Mouse (Mus musculus): Measurements from ENCODE around the gene 4930404H24Rik. TPM values are rescaled to one million over a fixed set of nuclear protein-coding genes. Genes with fewer than 3 reads are reported as not detected.

4930404H24Rik gene
- polyA plus RNA-seq, 1 experiment from 2014 or later = not detected

DNA sequence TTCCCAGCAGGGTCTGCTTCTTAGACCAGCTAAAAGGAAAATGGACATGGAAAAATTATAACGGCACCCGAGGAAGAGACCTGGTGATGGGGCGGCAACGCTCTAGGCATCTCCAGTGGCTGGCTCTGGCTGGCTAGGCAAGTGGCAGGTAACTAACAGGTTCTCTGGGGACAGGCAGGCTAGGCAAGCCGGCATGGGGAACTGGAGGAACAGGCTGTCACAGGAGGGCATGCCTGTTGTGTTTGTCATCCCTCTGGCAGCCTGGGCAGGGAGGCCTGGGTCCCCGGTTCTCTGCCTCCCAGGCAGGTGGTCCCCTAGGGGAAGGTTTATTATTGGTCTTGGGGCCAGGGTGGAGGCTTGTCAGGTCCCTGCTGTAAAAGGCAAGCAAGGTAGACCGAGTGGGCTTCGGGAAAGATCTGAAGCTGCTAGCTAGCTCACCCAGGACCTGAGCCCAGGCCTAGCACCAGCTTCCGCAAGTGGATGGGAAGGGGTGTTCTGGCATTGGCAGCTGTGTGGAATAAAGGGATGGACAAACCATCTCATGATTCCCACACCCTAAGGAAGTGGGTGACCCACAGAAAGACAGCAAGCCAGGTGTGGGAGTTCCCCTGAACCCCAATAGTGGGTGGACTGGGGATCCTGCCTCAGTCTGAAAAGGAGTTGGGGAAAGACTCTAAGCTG is 34.4 kb downstream of the 4930404H24Rik start:
- Histone ChIP-seq H3K27ac (peak overlapping the region; percentile 51; the same call in 1 of the 2 replicates), H3K36me3 (no peaks in the 10 kb centered on the region), H3K9ac (no peak overlapping the region), H3K4me2 (peak overlapping the region; percentile 99; the same call in 1 of the 2 replicates), H3K9me3 (no peaks in the 10 kb centered on the region), H3K4me3 (no peak overlapping the region; the same call in 1 of the 2 replicates), H3K27me3 (peaks cover 57% of the 10 kb centered on the region), H3K4me1 (peaks cover 45% of the 10 kb centered on the region)
- WGBS = 40% methylated on average over 9 of the region's 9 CpGs
- no peak for ATAC-seq (ENCODE audit: insufficient number of reproducible peaks, insufficient read depth, low FRiP score, low TSS enrichment, low read depth)

DNA sequence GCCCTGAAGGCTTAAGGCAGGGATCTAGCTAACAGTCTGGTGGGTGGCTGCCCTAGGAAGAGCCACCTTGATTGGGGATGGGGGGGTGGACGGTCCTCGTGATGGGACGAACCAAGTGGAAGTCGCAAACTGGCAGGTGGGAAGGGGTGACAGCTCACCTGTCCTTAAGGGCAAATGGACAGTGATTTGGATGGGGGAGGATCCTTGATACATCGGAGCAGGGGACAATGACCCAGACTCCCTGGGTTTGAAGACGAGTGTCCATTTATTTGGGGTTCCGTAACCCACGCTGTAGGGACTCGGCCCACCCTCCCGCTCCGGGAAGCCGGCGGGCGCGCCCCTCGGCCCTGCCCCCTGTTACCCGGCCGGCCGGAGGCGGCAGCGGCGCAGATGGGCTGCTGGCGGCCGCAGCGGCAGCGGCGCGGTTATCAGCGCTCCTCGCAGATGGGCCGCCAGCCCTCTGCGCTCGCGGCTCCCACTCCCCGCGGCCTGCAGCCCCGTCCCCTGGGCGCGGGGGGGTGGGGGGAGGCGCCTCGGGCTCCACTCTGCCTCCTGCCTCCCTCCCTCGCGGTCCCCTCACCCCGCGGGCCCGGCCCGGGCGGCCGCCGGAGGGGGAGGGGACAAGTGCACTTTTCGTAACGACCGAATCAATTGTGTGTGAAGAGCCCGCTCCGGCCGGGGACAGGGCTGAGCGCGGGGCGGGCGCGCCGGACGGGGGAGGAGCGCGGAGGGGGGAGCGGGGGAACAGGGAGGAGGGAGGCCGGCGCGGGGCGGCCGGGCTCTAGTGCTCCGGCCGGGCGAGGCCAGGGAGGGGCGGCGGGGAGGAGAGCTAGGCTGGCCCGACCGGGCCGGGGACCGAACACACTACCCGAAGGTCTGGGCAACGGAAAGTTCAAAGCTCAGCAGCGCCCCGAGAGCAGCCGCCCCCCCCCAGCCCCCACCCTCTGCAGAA is 35.3 kb downstream of the 4930404H24Rik start:
- Histone ChIP-seq H3K4me1 (peaks cover 36% of the 10 kb centered on the region), H3K9ac (peak overlapping the region; percentile 72), H3K9me3 (no peaks in the 10 kb centered on the region), H3K27ac (peak overlapping the region; percentile 51; the same call in 1 of the 2 replicates), H3K4me3 (peak overlapping the region; percentile 70), H3K36me3 (no peaks in the 10 kb centered on the region), H3K4me2 (peak overlapping the region; percentile 99), H3K27me3 (peaks cover 60% of the 10 kb centered on the region)
- WGBS = 2% methylated on average over 83 of the region's 85 CpGs
- ATAC-seq (ENCODE audit: insufficient number of reproducible peaks, insufficient read depth, low FRiP score, low TSS enrichment, low read depth) = peak; percentile 48; the same call in 1 of the 2 replicates

DNA sequence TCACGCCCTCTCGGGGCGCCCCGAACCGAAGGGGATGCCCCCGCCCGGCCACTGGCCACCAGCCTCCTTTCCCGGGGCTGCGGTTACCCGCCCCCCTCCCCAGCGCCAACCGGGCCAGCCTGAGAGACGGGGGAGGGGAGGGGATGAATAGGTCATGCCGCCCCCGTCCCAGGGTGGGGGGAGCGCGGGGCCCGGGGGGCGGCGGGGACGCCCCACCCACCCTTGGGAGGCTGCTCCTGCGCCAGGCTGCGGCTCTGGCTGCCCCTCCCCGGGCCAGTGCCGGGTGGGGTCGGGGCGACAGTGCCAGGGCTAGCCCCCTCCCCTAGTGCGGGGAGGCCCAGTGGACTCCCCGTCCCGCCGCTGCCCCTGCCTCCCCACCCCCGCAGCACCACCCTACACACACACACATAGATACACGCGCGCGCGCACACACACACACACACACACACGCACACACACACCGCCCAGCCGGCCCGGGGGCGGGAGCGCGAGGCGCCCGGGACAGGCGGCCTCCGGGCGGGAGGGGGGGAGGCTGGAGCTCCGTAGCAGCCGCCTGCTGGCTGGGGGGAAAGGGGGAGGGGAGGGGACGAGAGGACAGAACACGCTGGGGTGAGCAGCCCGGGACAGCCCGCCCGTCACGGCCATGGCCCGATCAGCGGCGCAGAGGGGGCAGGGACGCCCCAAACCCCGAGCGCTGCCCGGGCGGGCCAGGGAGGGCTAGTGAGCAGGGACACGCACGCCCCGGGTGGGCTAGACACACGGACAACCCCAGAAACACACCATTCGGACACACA is 36.2 kb downstream of the 4930404H24Rik start:
- ATAC-seq (ENCODE audit: insufficient number of reproducible peaks, insufficient read depth, low FRiP score, low TSS enrichment, low read depth) = peak; percentile 21
- Histone ChIP-seq H3K4me3 (peak overlapping the region; percentile 70), H3K9me3 (no peaks in the 10 kb centered on the region), H3K27me3 (peaks cover 60% of the 10 kb centered on the region), H3K27ac (no peak overlapping the region), H3K4me2 (peak overlapping the region; percentile 99), H3K9ac (peak overlapping the region; percentile 72), H3K36me3 (no peaks in the 10 kb centered on the region), H3K4me1 (peaks cover 36% of the 10 kb centered on the region)
- under 1% methylated on average over 21 of the region's 70 CpGs for WGBS

DNA sequence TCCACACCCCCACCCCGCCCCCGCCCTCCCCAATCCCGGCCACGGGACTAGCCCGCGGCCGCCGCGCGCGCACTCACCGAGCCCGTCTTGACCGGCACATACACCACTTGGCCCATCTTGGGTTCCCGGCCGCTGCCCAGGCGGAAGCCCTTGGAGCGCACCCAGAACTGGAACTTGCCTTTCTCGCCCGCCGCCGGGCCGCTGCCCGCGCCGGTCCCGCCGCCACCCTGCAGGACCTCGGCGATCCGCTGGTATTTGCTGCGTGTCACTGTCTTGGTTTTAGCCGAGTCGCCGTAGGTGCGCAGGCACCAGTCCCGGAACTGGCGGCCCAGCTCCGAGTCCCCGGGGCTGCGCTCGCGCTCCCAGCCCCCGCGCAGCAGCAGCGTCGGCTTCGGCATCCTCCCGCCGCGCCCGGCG is 36.8 kb downstream of the 4930404H24Rik start:
- Histone ChIP-seq H3K4me3 (peak overlapping the region; percentile 70), H3K9me3 (no peaks in the 10 kb centered on the region), H3K27ac (peak overlapping the region; percentile 57; the same call in 1 of the 2 replicates), H3K9ac (peak overlapping the region; percentile 72), H3K4me2 (peak overlapping the region; percentile 99), H3K27me3 (peaks cover 60% of the 10 kb centered on the region), H3K36me3 (no peaks in the 10 kb centered on the region), H3K4me1 (peaks cover 36% of the 10 kb centered on the region)
- under 1% methylated on average over 52 of the region's 53 CpGs for WGBS
- no peak for ATAC-seq (ENCODE audit: insufficient number of reproducible peaks, insufficient read depth, low FRiP score, low TSS enrichment, low read depth)

DNA sequence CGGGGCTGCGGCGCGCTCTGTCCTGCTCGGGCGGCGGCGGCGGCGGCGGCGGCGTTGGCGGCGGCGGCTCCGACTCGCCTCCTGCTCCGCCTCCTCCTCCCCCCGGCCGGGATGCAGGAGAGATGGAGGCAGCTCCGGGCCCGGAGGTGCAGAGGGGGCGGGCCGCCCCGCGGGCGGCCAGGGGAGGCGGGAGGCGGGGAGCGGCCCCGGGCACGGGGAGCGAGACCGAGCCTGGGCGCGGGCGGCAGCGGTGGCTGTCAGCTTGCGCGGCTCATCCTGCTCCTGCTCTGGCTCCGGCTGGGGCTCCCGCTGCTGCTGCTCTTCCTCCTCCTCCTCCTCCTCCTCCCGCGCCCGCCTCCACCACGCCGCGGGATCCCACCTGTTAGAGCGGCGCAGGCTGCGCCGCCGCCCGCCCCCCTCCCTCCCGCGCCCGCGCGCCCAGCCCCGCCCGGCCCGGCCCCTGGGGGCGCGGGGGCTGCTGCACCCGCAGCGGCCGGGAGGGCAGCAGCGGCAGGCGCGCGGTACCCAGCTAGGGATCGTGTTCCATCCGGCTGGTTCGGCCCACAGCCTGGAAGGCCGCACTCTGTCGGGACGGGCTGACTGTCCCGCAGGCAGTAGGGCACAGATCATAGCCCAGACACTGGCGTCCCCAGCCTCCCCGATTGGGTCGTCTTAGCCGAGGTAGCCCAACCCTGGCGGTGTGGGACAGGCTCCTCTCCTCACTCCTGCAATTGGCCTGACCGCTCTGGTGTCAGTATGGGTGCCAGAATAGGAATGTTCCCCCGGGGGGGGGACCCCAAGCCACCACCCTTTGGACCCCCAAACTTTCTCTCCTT is 37.6 kb downstream of the 4930404H24Rik start, which contains the start of gene Nol4l:
Gene Nol4l (minus strand): TSS at position 41 of the 836 bp plus-strand sequence.
- 1% methylated on average over 36 of the region's 86 CpGs for WGBS
- Histone ChIP-seq H3K9me3 (no peaks in the 10 kb centered on the region), H3K27ac (peak within 1 kb of the TSS; percentile 57; the same call in 1 of the 2 replicates), H3K9ac (peak within 1 kb of the TSS; percentile 72), H3K27me3 (peaks cover 60% of the 10 kb centered on the region), H3K4me2 (peak within 1 kb of the TSS; percentile 99), H3K36me3 (no peaks in the 10 kb centered on the region), H3K4me3 (peak within 1 kb of the TSS; percentile 70), H3K4me1 (peaks cover 36% of the 10 kb centered on the region)
- ATAC-seq (ENCODE audit: insufficient number of reproducible peaks, insufficient read depth, low FRiP score, low TSS enrichment, low read depth) = no peak

DNA sequence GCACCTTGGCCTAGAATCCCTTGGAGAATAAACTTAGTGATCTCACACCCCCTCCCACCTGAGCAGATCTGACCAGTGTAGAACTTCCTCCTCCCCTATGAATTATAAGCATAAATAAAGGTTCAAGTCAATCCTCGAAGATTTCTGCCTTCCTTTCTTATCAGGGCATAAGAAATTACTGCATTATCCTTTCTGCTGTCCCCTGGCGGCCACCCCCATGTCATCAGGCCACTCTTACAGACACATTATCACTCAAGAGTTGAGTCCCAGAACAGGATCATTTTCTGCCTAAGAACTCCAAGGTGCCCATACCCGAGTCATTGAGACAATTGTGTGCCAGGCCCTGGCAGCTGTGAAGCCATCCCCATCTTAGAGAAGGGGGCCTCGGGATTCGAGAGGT is 38.4 kb downstream of the 4930404H24Rik start:
- H3K9ac ChIP-seq = no peak overlapping the region
- no peak overlapping the region for H3K4me3 ChIP-seq
- H3K27me3 ChIP-seq = peaks cover 55% of the 10 kb centered on the region
- no peak for ATAC-seq (ENCODE audit: insufficient number of reproducible peaks, insufficient read depth, low FRiP score, low TSS enrichment, low read depth)
- H3K4me2 ChIP-seq = 0 out of 2 replicates have a peak overlapping the region, but pooled peaks have one; percentile 99
- no peaks in the 10 kb centered on the region for H3K36me3 ChIP-seq
- no peaks in the 10 kb centered on the region for H3K9me3 ChIP-seq
- 57% methylated on average over 5 of the region's 5 CpGs for WGBS
- no peak overlapping the region for H3K27ac ChIP-seq
- H3K4me1 ChIP-seq = peaks cover 31% of the 10 kb centered on the region

DNA sequence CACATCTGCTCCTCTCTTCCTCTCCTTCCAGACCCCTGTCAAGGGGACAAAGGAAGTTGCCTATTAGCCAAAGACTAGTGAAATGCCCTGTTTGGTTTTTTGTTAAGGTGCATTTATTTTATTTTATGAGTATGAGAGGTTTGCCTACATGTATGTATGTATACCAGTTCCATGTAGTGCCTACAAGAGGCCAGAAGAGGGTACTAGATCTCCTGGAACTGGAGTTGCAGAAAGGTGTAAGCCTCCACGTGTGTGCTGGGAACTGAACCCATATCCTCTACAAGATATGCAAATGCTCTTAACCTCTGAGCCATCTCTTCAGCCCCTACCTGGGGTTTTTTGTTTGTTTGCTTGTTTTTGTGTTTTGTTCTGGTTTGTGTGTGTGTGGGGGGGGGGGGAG is 41.4 kb downstream of the 4930404H24Rik start:
- H3K4me3 ChIP-seq = no peak overlapping the region
- ATAC-seq (ENCODE audit: insufficient number of reproducible peaks, insufficient read depth, low FRiP score, low TSS enrichment, low read depth) = no peak
- no peak overlapping the region for H3K4me2 ChIP-seq
- H3K27ac ChIP-seq = no peak overlapping the region
- WGBS = 60% methylated on average over 1 of the region's 1 CpGs
- H3K9ac ChIP-seq = no peak overlapping the region
- no peaks in the 10 kb centered on the region for H3K36me3 ChIP-seq
- H3K9me3 ChIP-seq = no peaks in the 10 kb centered on the region
- H3K4me1 ChIP-seq = 0 out of 2 replicates have a peak, but pooled peaks cover under 1% of the 10 kb centered on the region
- H3K27me3 ChIP-seq = peaks cover 26% of the 10 kb centered on the region

DNA sequence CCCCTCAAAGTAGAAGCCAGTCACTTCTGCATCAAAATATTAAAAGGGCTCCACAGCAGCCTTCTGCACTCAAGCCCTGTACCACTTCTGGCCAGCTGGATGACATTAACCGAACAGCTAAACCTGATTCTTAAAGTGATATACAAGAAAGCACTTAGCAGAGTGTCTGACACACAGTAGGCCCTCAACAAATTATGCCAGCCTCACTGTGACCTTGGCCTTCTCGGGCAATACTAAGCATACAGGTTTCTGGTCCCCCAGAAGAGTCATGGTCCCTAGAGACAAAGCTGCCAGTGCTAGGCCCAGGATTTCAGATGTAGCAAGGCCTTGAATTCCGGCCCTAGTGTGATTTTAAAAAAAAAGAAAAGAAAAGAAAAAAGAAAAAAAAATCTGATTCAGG is 46.3 kb downstream of the 4930404H24Rik start:
- Histone ChIP-seq H3K9ac (no peak overlapping the region), H3K4me1 (no peaks in the 10 kb centered on the region), H3K27me3 (0 out of 2 replicates have a peak, but pooled peaks cover 3% of the 10 kb centered on the region), H3K27ac (no peak overlapping the region), H3K4me2 (no peak overlapping the region), H3K4me3 (no peak overlapping the region), H3K36me3 (no peaks in the 10 kb centered on the region), H3K9me3 (no peaks in the 10 kb centered on the region)
- no peak for ATAC-seq (ENCODE audit: insufficient number of reproducible peaks, insufficient read depth, low FRiP score, low TSS enrichment, low read depth)
- WGBS = 79% methylated on average over 3 of the region's 3 CpGs

DNA sequence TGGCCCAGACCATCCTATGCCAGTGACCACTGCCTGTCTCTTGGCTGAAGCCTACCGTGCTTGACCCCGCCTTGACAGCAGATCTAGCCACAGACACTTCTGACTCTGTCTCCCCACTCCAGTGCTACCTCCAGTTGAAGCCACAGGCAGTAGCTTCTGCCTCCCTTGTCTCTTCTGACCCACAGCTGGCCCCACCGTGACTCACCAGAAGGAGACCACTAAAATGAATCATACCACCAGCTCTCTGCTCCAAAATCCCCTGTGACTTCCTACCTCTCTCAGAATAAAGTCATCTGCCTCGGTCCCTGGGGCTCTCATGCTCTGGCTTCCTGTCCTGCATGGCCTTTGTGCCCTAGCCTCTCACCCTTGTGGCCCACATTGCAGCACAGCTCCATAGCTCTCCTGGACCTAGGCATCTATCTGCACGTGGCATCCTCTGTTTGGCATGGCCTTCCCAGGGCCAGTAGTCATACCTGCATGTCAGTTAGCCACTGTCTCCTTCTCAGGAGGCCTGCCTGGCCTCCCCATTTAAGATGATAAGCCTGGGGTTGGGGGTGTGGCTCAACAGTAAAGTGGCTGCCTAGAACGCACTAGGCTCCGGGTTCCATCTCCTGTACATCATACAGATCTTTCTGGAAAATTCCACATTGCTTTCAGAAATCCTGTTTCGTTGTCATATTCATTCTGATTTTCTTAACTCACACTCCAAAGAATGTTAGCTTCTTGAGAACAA is 50.5 kb downstream of the 4930404H24Rik start:
- H3K4me1 ChIP-seq = peaks cover 5% of the 10 kb centered on the region
- no peak overlapping the region for H3K4me3 ChIP-seq
- no peaks in the 10 kb centered on the region for H3K9me3 ChIP-seq
- 80% methylated on average over 8 of the region's 8 CpGs for WGBS
- H3K27me3 ChIP-seq = 0 out of 2 replicates have a peak, but pooled peaks cover 3% of the 10 kb centered on the region
- H3K9ac ChIP-seq = no peak overlapping the region
- no peak for ATAC-seq (ENCODE audit: insufficient number of reproducible peaks, insufficient read depth, low FRiP score, low TSS enrichment, low read depth)
- no peak overlapping the region for H3K4me2 ChIP-seq
- no peak overlapping the region for H3K27ac ChIP-seq
- no peaks in the 10 kb centered on the region for H3K36me3 ChIP-seq
